Mouse (Mus musculus) midbrain, embryonic 11.5 days (tissue): ENCODE data around the gene Drg2. TPM values are rescaled to one million over a fixed set of nuclear protein-coding genes. Genes with fewer than 3 reads are reported as not detected.

Experiments used
- ATAC-seq: fragments of 200-750 bp; cut with Nextera tagmentation; 2 replicates; pipeline ENCODE4 v1.8.0; 2017; ENCODE audit warnings: moderate TSS enrichment, moderate library complexity; ENCODE audit not compliant: low FRiP score
- DNase-seq: peaks from one replicate; pipeline ENCODE4 v3.0.0; 2015; ENCODE audit warnings: low spot score; ENCODE audit errors: missing footprints
- H3K27ac ChIP-seq: fragments of 300-500 bp; sonication (generic); 2 replicates; pipeline ENCODE4 v1.5.1; 2014; ENCODE audit warnings: low read depth, low read length
- H3K27me3 ChIP-seq: fragments of 300-500 bp; sonication (generic); 2 replicates; pipeline ENCODE4 v1.6.1; 2014; ENCODE audit warnings: mild to moderate bottlenecking, low read length, moderate library complexity, mixed read lengths; ENCODE audit not compliant: control insufficient read depth, insufficient read depth
- H3K36me3 ChIP-seq: fragments of 300-500 bp; sonication (generic); 2 replicates; pipeline ENCODE4 v1.6.1; 2014; ENCODE audit warnings: mild to moderate bottlenecking, low read length, moderate library complexity, mixed read lengths; ENCODE audit not compliant: control insufficient read depth, insufficient read depth
- H3K4me1 ChIP-seq: fragments of 300-500 bp; sonication (generic); 2 replicates; pipeline ENCODE4 v1.6.1; 2014; ENCODE audit warnings: low read length; ENCODE audit not compliant: control insufficient read depth, insufficient read depth
- H3K4me2 ChIP-seq: fragments of 300-500 bp; sonication (generic); 2 replicates; pipeline ENCODE4 v1.6.1; 2014; ENCODE audit warnings: mild to moderate bottlenecking, moderate library complexity
- H3K4me3 ChIP-seq: fragments of 300-500 bp; sonication (generic); 2 replicates; pipeline ENCODE4 v1.5.1; 2014; ENCODE audit warnings: low read depth, low read length
- H3K9ac ChIP-seq: fragments of 300-500 bp; sonication (generic); 2 replicates; pipeline ENCODE4 v1.6.1; 2014; ENCODE audit warnings: low read length
- H3K9me3 ChIP-seq: fragments of 300-500 bp; sonication (generic); 2 replicates; pipeline ENCODE4 v1.6.1; 2016; ENCODE audit warnings: low read length; ENCODE audit not compliant: control insufficient read depth
- WGBS: fragments of 180-500 bp; shearing (Covaris S2); extraction: QIAGEN DNeasy Blood & Tissue Kit; methylation state at CpG from one replicate; pipeline ENCODE4 v1.1.7; 2014; 5-methylcytosine and 5-hydroxymethylcytosine counted together
- polyA plus RNA-seq: library from polyadenylated mRNA; unstranded; fragments of >200 nt; fragmentation: Nextera tagmentation; extraction: Ambion mirVana; gene quantifications from 2 replicates; pipeline ENCODE4 v1.2.1, GENCODE M21; 2014

The Drg2 gene
- polyA plus RNA-seq: 112 and 125 TPM in 2 replicates

DNA sequence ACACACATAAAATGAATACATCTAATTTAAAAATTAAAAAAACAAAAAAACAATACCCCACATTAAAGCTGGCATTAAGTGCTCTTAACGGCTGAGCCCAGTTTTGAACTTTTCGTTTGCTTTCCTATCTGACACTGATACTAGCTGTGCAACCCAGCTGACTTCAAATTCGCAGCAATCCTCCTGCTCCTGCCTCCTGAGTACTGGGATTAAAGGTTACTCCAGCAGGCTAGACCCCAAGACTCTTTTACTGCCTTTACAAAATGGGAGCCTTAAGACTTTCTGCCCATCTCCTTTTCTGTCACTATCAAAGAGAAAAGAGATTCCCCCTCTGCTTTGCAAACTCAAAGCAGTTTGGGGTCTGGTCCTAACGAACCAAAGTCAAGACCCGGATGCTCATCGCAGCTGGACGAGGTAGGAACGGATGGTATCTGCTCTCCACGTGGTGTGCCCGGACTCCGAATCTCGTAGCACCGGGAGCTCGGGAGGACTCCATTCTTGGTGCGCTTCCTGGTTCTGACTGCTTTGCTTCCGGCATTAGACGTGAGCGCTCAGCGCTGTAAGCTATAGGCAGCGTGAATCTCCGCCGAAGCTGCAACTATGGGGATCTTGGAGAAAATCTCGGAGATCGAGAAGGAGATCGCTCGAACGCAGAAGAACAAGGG lies at the start of gene Drg2:
Drg2 (plus strand) TSS at position 512 of the 665 bp plus-strand sequence.
- Histone ChIP-seq H3K4me1 (peaks cover 5% of the 10 kb centered on the region), H3K27ac (no peak within 1 kb of the TSS), H3K36me3 (peaks cover 2% of the 10 kb centered on the region; the same call in 1 of the 2 replicates), H3K27me3 (no peaks in the 10 kb centered on the region), H3K9me3 (no peaks in the 10 kb centered on the region), H3K4me3 (peak within 1 kb of the TSS; percentile 73), H3K9ac (peak within 1 kb of the TSS; percentile 80), H3K4me2 (peak within 1 kb of the TSS; percentile 56)
- DNase-seq: peak; percentile 100
- WGBS: 5% methylated on average over 27 of the region's 27 CpGs
- peak; percentile 93 for ATAC-seq

DNA sequence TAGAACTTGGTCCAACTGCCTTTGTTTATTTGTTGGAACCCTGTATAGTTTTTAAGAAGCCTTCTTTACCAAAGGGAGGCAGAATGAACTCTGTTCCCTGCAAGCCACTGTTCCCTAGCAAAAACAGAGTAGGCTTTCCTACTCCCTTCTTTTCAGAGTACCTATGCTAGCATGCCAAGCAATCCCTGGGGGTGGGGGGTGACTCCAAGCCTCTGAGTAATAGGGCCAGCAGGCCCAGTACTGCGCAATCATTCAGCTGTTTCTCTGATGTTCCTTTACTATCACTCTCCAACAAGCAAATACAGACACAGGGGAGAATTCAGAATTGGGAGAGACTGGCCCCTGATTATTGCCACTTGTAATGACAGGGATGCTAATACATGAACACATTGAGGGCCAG lies 47.8 kb upstream of the Drg2 start:
- ATAC-seq: no peak
- WGBS: 93% methylated on average over 1 of the region's 1 CpGs

GRCm38 (mm10) chr11:60412173-60412572 lies 42.2 kb upstream of the Drg2 start:
- Histone ChIP-seq H3K27me3 (no peaks in the 10 kb centered on the region), H3K9me3 (no peaks in the 10 kb centered on the region), H3K4me3 (no peak overlapping the region), H3K9ac (no peak overlapping the region), H3K4me2 (no peak overlapping the region), H3K27ac (no peak overlapping the region), H3K36me3 (peaks cover 1% of the 10 kb centered on the region; the same call in 1 of the 2 replicates), H3K4me1 (peaks cover 6% of the 10 kb centered on the region)
- peak; percentile 93 for DNase-seq
- 15% methylated on average over 3 of the region's 3 CpGs for WGBS
- no peak for ATAC-seq

More for the DNA sequence above, 47.8 kb upstream of the Drg2 start:
- no peak overlapping the region for H3K4me3 ChIP-seq
- H3K9me3 ChIP-seq: no peaks in the 10 kb centered on the region
- no peak overlapping the region for H3K9ac ChIP-seq
- no peak overlapping the region for H3K27ac ChIP-seq
- no peak for DNase-seq
- no peaks in the 10 kb centered on the region for H3K27me3 ChIP-seq
- H3K36me3 ChIP-seq: peaks cover 7% of the 10 kb centered on the region
- no peaks in the 10 kb centered on the region for H3K4me1 ChIP-seq
- no peak overlapping the region for H3K4me2 ChIP-seq

- Histone ChIP-seq H3K4me3 (no peak overlapping the region), H3K4me2 (no peak overlapping the region), H3K9ac (no peak overlapping the region), H3K27me3 (no peaks in the 10 kb centered on the region), H3K27ac (no peak overlapping the region), H3K4me1 (peaks cover 6% of the 10 kb centered on the region), H3K36me3 (no peaks in the 10 kb centered on the region), H3K9me3 (no peaks in the 10 kb centered on the region)
- no peak for ATAC-seq
- DNase-seq: no peak
- WGBS: 92% methylated on average over 2 of the region's 2 CpGs
Observed at GRCm38 (mm10) chr11:60412921-60413320, 41.5 kb upstream of the Drg2 start.

DNA sequence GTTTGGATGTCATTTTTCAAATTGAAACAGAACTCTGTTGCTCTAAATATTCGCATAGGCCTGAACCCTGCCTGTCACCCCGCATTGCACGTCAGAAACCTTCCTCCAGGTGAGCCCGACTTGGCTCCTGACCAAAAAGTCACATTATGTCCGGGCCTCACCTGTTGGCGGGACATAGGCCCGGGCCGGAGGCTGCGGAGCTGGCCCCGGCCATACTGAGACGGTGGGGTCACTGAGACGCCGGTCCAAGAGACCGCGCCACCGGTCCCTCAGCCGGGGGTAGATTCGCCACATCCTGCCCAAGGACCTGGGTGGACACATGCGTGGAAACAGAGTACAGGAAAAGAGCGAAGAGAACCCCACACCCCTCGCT lies 37.8 kb upstream of the Drg2 start:
- peak overlapping the region; percentile 73 for H3K9ac ChIP-seq
- no peaks in the 10 kb centered on the region for H3K9me3 ChIP-seq
- under 1% methylated on average over 21 of the region's 21 CpGs for WGBS
- H3K4me2 ChIP-seq: peak overlapping the region; percentile 81
- no peak overlapping the region for H3K27ac ChIP-seq
- ATAC-seq (peak; percentile 65), DNase-seq (no peak)
- H3K4me3 ChIP-seq: peak overlapping the region; percentile 56
- peaks cover 14% of the 10 kb centered on the region for H3K4me1 ChIP-seq
- no peaks in the 10 kb centered on the region for H3K36me3 ChIP-seq
- no peaks in the 10 kb centered on the region for H3K27me3 ChIP-seq

- no peaks in the 10 kb centered on the region for H3K27me3 ChIP-seq
- H3K9ac ChIP-seq: peak within 1 kb of the TSS; percentile 80
- ATAC-seq (peak; percentile 97), DNase-seq (peak; percentile 100)
- WGBS: under 1% methylated on average over 57 of the region's 81 CpGs
- peaks cover 14% of the 10 kb centered on the region for H3K4me1 ChIP-seq
- peak within 1 kb of the TSS; percentile 81 for H3K4me2 ChIP-seq
- no peaks in the 10 kb centered on the region for H3K36me3 ChIP-seq
- H3K4me3 ChIP-seq: peak within 1 kb of the TSS; percentile 56
- H3K9me3 ChIP-seq: no peaks in the 10 kb centered on the region
- peak within 1 kb of the TSS; percentile 50 for H3K27ac ChIP-seq
Observed at GRCm38 (mm10) chr11:60416963-60417716, 37.3 kb upstream of the Drg2 start, which contains the start of gene Gid4. Gene Gid4 (plus strand): TSS chr11:60417145.

GRCm38 (mm10) chr11:60417717-60418472 lies 36.5 kb upstream of the Drg2 start, which contains the start of gene Atpaf2:
Gene Atpaf2 (minus strand): TSS chr11:60418457.
- DNase-seq (peak; percentile 95), ATAC-seq (peak; percentile 54)

GRCm38 (mm10) chr11:60418473-60418803 lies 36.0 kb upstream of the Drg2 start:
- Histone ChIP-seq H3K4me3 (peak overlapping the region; percentile 56), H3K9ac (peak overlapping the region; percentile 80), H3K4me1 (peaks cover 14% of the 10 kb centered on the region), H3K4me2 (peak overlapping the region; percentile 61), H3K9me3 (no peaks in the 10 kb centered on the region), H3K36me3 (no peaks in the 10 kb centered on the region), H3K27me3 (no peaks in the 10 kb centered on the region), H3K27ac (no peak overlapping the region)
- DNase-seq (peak; percentile 83), ATAC-seq (no peak)
- 30% methylated on average over 6 of the region's 6 CpGs for WGBS

More at GRCm38 (mm10) chr11:60417717-60418472, 36.5 kb upstream of the Drg2 start, which contains the start of gene Atpaf2:
- WGBS: 1% methylated on average over 37 of the region's 39 CpGs
- peak within 1 kb of the TSS; percentile 56 for H3K4me3 ChIP-seq
- H3K27ac ChIP-seq: peak within 1 kb of the TSS; percentile 50
- peak within 1 kb of the TSS; percentile 80 for H3K9ac ChIP-seq
- no peaks in the 10 kb centered on the region for H3K36me3 ChIP-seq
- no peaks in the 10 kb centered on the region for H3K9me3 ChIP-seq
- H3K27me3 ChIP-seq: no peaks in the 10 kb centered on the region
- H3K4me2 ChIP-seq: peak within 1 kb of the TSS; percentile 61
- peaks cover 14% of the 10 kb centered on the region for H3K4me1 ChIP-seq
